Mouse (Mus musculus) stomach, embryonic 14.5 days (tissue): ENCODE data around the gene Hunk. TPM values are rescaled to one million over a fixed set of nuclear protein-coding genes. Genes with fewer than 3 reads are reported as not detected.
A peak's percentile ranks its signal among the peaks of the same experiment; 100 is the strongest.

Source experiments
- ATAC-seq: fragments of 200-750 bp; cut with Nextera tagmentation; 2 replicates; pipeline ENCODE4 v1.8.0; 2017; ENCODE audit warnings: low read depth, moderate TSS enrichment; ENCODE audit not compliant: insufficient number of reproducible peaks, insufficient read depth, low FRiP score
- H3K27ac ChIP-seq: fragments of 300-500 bp; sonication (generic); 2 replicates; pipeline ENCODE4 v1.5.1; 2014; ENCODE audit warnings: mild to moderate bottlenecking, low read length, moderate library complexity, mixed read lengths
- H3K27me3 ChIP-seq: fragments of 300-500 bp; sonication (generic); 2 replicates; pipeline ENCODE4 v1.6.1; 2014; ENCODE audit warnings: low read length, control low read depth, mixed read lengths; ENCODE audit not compliant: control insufficient read depth, insufficient read depth
- H3K36me3 ChIP-seq: fragments of 300-500 bp; sonication (generic); 2 replicates; pipeline ENCODE4 v1.6.1; 2014; ENCODE audit warnings: mild to moderate bottlenecking, control low read depth, low read length, moderate library complexity, mixed read lengths; ENCODE audit not compliant: control insufficient read depth, insufficient read depth
- H3K4me1 ChIP-seq: fragments of 300-500 bp; sonication (generic); 2 replicates; pipeline ENCODE4 v1.6.1; 2014; ENCODE audit warnings: low read length, control low read depth, mixed read lengths; ENCODE audit not compliant: control insufficient read depth, insufficient read depth
- H3K4me2 ChIP-seq: fragments of 300-500 bp; sonication (generic); replicated peaks from 2 replicates; pipeline ENCODE4 v1.6.1; 2014; ENCODE audit warnings: low read depth, low read length, control low read depth
- H3K4me3 ChIP-seq: fragments of 300-500 bp; sonication (generic); 2 replicates; pipeline ENCODE4 v1.5.1; 2014; ENCODE audit warnings: low read depth, low read length, control low read depth
- H3K9ac ChIP-seq: fragments of 300-500 bp; sonication (generic); replicated peaks from 2 replicates; pipeline ENCODE4 v1.6.1; 2014; ENCODE audit warnings: low read depth, mild to moderate bottlenecking, control low read depth, low read length, moderate library complexity, mixed read lengths
- H3K9me3 ChIP-seq: fragments of 300-500 bp; sonication (generic); 2 replicates; pipeline ENCODE4 v1.6.1; 2016; ENCODE audit warnings: low read depth, low read length, control low read depth; ENCODE audit not compliant: control insufficient read depth
- WGBS: fragments of 180-500 bp; shearing (Covaris S2); extraction: QIAGEN DNeasy Blood & Tissue Kit; methylation state at CpG from one replicate; pipeline ENCODE4 v1.1.7; 2014; 5-methylcytosine and 5-hydroxymethylcytosine counted together
- polyA plus RNA-seq: library from polyadenylated mRNA; unstranded; fragments of >200 nt; fragmentation: Nextera tagmentation; extraction: Ambion mirVana; gene quantifications from 2 replicates; pipeline ENCODE4 v1.2.1, GENCODE M21; 2014

Hunk gene
- polyA plus RNA-seq, 1 experiment from 2014 or later, result 11.7 TPM

- Histone ChIP-seq H3K4me2 (peak overlapping the region; percentile 81), H3K4me1 (peaks cover 24% of the 10 kb centered on the region), H3K9me3 (peaks cover 6% of the 10 kb centered on the region; the same call in 1 of the 2 replicates), H3K27ac (peak overlapping the region; percentile 96), H3K36me3 (peaks cover 6% of the 10 kb centered on the region; the same call in 1 of the 2 replicates), H3K4me3 (peak overlapping the region; percentile 89), H3K27me3 (no peaks in the 10 kb centered on the region), H3K9ac (peak overlapping the region; percentile 78)
- under 1% methylated on average over 47 of the region's 49 CpGs for WGBS
- peak; percentile 47 for ATAC-seq
Measured at GRCm38 (mm10) chr16:90386514-90387160, 824 bp downstream of the Hunk start.

DNA sequence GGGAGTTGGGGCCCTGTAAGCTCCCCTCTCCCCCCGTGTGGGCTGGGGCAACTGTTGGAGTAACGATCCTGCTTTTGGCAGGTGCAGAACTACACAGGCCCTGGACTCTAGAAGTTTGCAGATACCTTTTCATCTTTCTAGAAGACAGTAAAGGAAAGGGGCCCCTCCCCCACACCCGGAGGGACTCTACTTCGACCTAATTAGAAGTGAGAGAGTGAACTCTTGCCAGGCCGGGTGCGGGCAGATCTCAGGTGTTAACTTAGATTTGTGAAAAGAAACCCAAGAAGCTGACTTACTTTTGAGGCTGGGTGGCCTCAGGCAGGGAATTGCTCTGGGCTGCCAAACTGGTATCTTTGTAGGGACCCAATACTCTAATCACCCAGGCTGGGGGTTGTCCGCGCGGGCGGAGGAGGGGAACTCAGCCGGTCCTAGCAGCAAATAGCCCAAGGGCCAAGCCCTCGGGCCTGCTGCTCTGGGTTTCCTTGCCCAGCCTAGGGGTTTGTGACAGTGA lies 1.4 kb downstream of the Hunk start:
- H3K27ac ChIP-seq, result peak overlapping the region; percentile 96; the same call in 1 of the 2 replicates
- H3K9me3 ChIP-seq, result peaks cover 8% of the 10 kb centered on the region; the same call in 1 of the 2 replicates
- H3K9ac ChIP-seq, result peak overlapping the region; percentile 78
- under 1% methylated on average over 12 of the region's 12 CpGs for WGBS
- peaks cover 24% of the 10 kb centered on the region for H3K4me1 ChIP-seq
- peak overlapping the region; percentile 81 for H3K4me2 ChIP-seq
- no peaks in the 10 kb centered on the region for H3K27me3 ChIP-seq
- peak overlapping the region; percentile 89 for H3K4me3 ChIP-seq
- ATAC-seq, result no peak
- peaks cover 10% of the 10 kb centered on the region; the same call in 1 of the 2 replicates for H3K36me3 ChIP-seq

DNA sequence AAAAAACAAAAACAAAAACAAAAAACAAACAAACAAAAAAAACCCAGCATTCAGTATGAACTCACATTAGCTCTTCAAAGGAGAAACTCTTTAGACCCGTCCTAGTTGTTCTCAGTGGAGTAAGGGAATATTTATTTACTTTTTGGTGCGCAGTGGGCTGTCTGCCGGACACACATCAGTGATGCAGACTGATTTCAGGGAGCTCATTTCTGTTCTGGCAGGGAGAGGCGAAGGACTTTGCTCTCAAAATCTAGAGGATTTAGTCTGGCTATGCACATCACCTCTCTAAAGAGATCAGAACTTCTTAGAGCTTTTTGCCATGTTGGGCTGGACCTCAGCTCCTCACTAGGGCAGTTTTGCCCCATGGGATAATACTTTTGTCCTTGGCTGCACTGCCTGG lies 2.1 kb downstream of the Hunk start:
- Histone ChIP-seq H3K4me1 (peaks cover 24% of the 10 kb centered on the region), H3K9ac (no peak overlapping the region), H3K27ac (no peak overlapping the region), H3K36me3 (peaks cover 11% of the 10 kb centered on the region; the same call in 1 of the 2 replicates), H3K4me2 (peak overlapping the region; percentile 81), H3K4me3 (peak overlapping the region; percentile 89; the same call in 1 of the 2 replicates), H3K27me3 (no peaks in the 10 kb centered on the region), H3K9me3 (peaks cover 8% of the 10 kb centered on the region; the same call in 1 of the 2 replicates)
- no peak for ATAC-seq
- WGBS, result 48% methylated on average over 4 of the region's 4 CpGs

GRCm38 (mm10) chr16:90389103-90389750 lies 3.4 kb downstream of the Hunk start:
- Histone ChIP-seq H3K27me3 (no peaks in the 10 kb centered on the region), H3K36me3 (peaks cover 11% of the 10 kb centered on the region; the same call in 1 of the 2 replicates), H3K27ac (no peak overlapping the region), H3K4me3 (no peak overlapping the region), H3K9ac (no peak overlapping the region), H3K9me3 (peaks cover 8% of the 10 kb centered on the region; the same call in 1 of the 2 replicates), H3K4me2 (peak overlapping the region; percentile 5; the same call in 1 of the 2 replicates), H3K4me1 (peaks cover 24% of the 10 kb centered on the region)
- no peak for ATAC-seq
- WGBS, result 51% methylated on average over 15 of the region's 15 CpGs

GRCm38 (mm10) chr16:90390731-90391130 lies 4.9 kb downstream of the Hunk start:
- ATAC-seq, result no peak
- Histone ChIP-seq H3K9me3 (peaks cover 8% of the 10 kb centered on the region; the same call in 1 of the 2 replicates), H3K9ac (no peak overlapping the region), H3K36me3 (peaks cover 11% of the 10 kb centered on the region; the same call in 1 of the 2 replicates), H3K27me3 (no peaks in the 10 kb centered on the region), H3K4me1 (peaks cover 19% of the 10 kb centered on the region), H3K27ac (no peak overlapping the region), H3K4me3 (no peak overlapping the region), H3K4me2 (no peak overlapping the region)
- 89% methylated on average over 16 of the region's 16 CpGs for WGBS

DNA sequence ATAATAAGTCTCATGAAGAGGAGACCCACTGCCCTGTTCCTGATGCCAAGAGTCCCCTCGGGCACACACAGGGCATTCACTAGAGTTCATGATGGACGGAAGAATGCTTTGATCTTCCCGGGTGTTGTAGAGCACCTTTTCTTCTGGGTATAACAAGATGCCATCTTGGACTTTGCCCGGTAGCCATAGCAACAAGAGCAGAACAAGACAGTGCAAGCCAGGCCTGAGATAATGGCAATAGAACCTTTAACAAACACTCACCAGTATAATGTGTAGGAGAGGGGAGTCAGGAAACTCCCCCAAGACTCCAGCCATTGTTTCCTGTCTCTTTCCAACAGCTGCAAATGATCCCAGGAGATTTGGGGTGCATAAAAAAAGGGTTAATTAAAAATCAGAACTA lies 8.9 kb downstream of the Hunk start:
- ATAC-seq, result peak; percentile 38; the same call in 1 of the 2 replicates
- no peak overlapping the region for H3K4me2 ChIP-seq

GRCm38 (mm10) chr16:90395996-90396556 lies 10.3 kb downstream of the Hunk start:
- H3K36me3 ChIP-seq, result peaks cover 10% of the 10 kb centered on the region; the same call in 1 of the 2 replicates
- H3K4me3 ChIP-seq, result no peak overlapping the region
- peaks cover 16% of the 10 kb centered on the region for H3K4me1 ChIP-seq
- no peak overlapping the region for H3K9ac ChIP-seq
- H3K4me2 ChIP-seq, result no peak overlapping the region
- ATAC-seq, result no peak
- H3K9me3 ChIP-seq, result peaks cover 7% of the 10 kb centered on the region; the same call in 1 of the 2 replicates
- H3K27me3 ChIP-seq, result no peaks in the 10 kb centered on the region
- no peak overlapping the region for H3K27ac ChIP-seq
- WGBS, result 74% methylated on average over 11 of the region's 11 CpGs

More for the DNA sequence above, 8.9 kb downstream of the Hunk start:
- Histone ChIP-seq H3K4me3 (no peak overlapping the region), H3K9ac (no peak overlapping the region), H3K9me3 (peaks cover 8% of the 10 kb centered on the region; the same call in 1 of the 2 replicates), H3K4me1 (peaks cover 6% of the 10 kb centered on the region; the same call in 1 of the 2 replicates), H3K27me3 (no peaks in the 10 kb centered on the region), H3K36me3 (peaks cover 11% of the 10 kb centered on the region; the same call in 1 of the 2 replicates), H3K27ac (no peak overlapping the region)
- WGBS, result 67% methylated on average over 4 of the region's 4 CpGs

GRCm38 (mm10) chr16:90396882-90397281 lies 11.1 kb downstream of the Hunk start:
- Histone ChIP-seq H3K27ac (no peak overlapping the region), H3K9me3 (no peaks in the 10 kb centered on the region), H3K4me1 (peaks cover 24% of the 10 kb centered on the region), H3K4me3 (no peak overlapping the region), H3K27me3 (no peaks in the 10 kb centered on the region), H3K4me2 (no peak overlapping the region), H3K9ac (no peak overlapping the region), H3K36me3 (peaks cover 3% of the 10 kb centered on the region; the same call in 1 of the 2 replicates)
- ATAC-seq, result no peak
- WGBS, result 61% methylated on average over 2 of the region's 2 CpGs
